Mouse (Mus musculus): ENCODE data around the gene Nell2. TPM values are rescaled to one million over a fixed set of nuclear protein-coding genes. Genes with fewer than 3 reads are reported as not detected.
A peak's percentile ranks its signal among the peaks of the same experiment; 100 is the strongest.

The Nell2 gene
- polyA plus RNA-seq, 1 experiment from 2014 or later = 67.0 TPM

- no peak for ATAC-seq (replicated peaks; ENCODE audit: low FRiP score)
- H3K4me1 ChIP-seq (replicated peaks; ENCODE audit: control insufficient read depth, insufficient read depth, low read length) = no peaks in the 10 kb centered on the region
- H3K9me3 ChIP-seq (ENCODE audit: control insufficient read depth, low read length) = no peaks in the 10 kb centered on the region
- H3K9ac ChIP-seq (ENCODE audit: low read length) = no peak overlapping the region
- H3K4me2 ChIP-seq (ENCODE audit: low read depth, low read length, severe bottlenecking) = no peak overlapping the region
- H3K27me3 ChIP-seq (ENCODE audit: control insufficient read depth, insufficient read depth, low read length) = no peaks in the 10 kb centered on the region
- no peak overlapping the region for H3K27ac ChIP-seq (ENCODE audit: low read depth, low read length)
- H3K36me3 ChIP-seq (ENCODE audit: control insufficient read depth, insufficient read depth, low read length) = no peaks in the 10 kb centered on the region
- no peak for DNase-seq (ENCODE audit: low spot score)
- 84% methylated on average over 11 of the region's 11 CpGs for WGBS
- H3K4me3 ChIP-seq (ENCODE audit: low read depth, low read length) = no peak overlapping the region
Observed at GRCm38 (mm10) chr15:95444586-95444985, 83.8 kb downstream of the Nell2 start.

GRCm38 (mm10) chr15:95437740-95438139, 90.6 kb downstream of the Nell2 start:
- no peak overlapping the region for H3K4me3 ChIP-seq (ENCODE audit: low read depth, low read length)

GRCm38 (mm10) chr15:95436261-95436660, 92.1 kb downstream of the Nell2 start:
- 94% methylated on average over 1 of the region's 1 CpGs for WGBS
- H3K27ac ChIP-seq (ENCODE audit: low read depth, low read length) = no peak overlapping the region
- H3K9me3 ChIP-seq (ENCODE audit: control insufficient read depth, low read length) = no peaks in the 10 kb centered on the region
- H3K36me3 ChIP-seq (ENCODE audit: control insufficient read depth, insufficient read depth, low read length) = no peaks in the 10 kb centered on the region
- no peak overlapping the region for H3K4me2 ChIP-seq (ENCODE audit: low read depth, low read length, severe bottlenecking)
- H3K4me1 ChIP-seq (replicated peaks; ENCODE audit: control insufficient read depth, insufficient read depth, low read length) = no peaks in the 10 kb centered on the region
- ATAC-seq (replicated peaks; ENCODE audit: low FRiP score) (no peak), DNase-seq (ENCODE audit: low spot score) (no peak)
- no peak overlapping the region for H3K9ac ChIP-seq (ENCODE audit: low read length)
- H3K27me3 ChIP-seq (ENCODE audit: control insufficient read depth, insufficient read depth, low read length) = no peaks in the 10 kb centered on the region
- H3K4me3 ChIP-seq (ENCODE audit: low read depth, low read length) = no peak overlapping the region

More at GRCm38 (mm10) chr15:95437740-95438139, 90.6 kb downstream of the Nell2 start:
- no peaks in the 10 kb centered on the region for H3K36me3 ChIP-seq (ENCODE audit: control insufficient read depth, insufficient read depth, low read length)
- 98% methylated on average over 4 of the region's 4 CpGs for WGBS
- ATAC-seq (replicated peaks; ENCODE audit: low FRiP score) (no peak), DNase-seq (ENCODE audit: low spot score) (no peak)
- no peak overlapping the region for H3K27ac ChIP-seq (ENCODE audit: low read depth, low read length)
- no peak overlapping the region for H3K9ac ChIP-seq (ENCODE audit: low read length)
- no peaks in the 10 kb centered on the region for H3K9me3 ChIP-seq (ENCODE audit: control insufficient read depth, low read length)
- no peaks in the 10 kb centered on the region for H3K4me1 ChIP-seq (replicated peaks; ENCODE audit: control insufficient read depth, insufficient read depth, low read length)
- no peaks in the 10 kb centered on the region for H3K27me3 ChIP-seq (ENCODE audit: control insufficient read depth, insufficient read depth, low read length)
- H3K4me2 ChIP-seq (ENCODE audit: low read depth, low read length, severe bottlenecking) = no peak overlapping the region

GRCm38 (mm10) chr15:95431156-95431799, 97.1 kb downstream of the Nell2 start:
- H3K4me3 ChIP-seq (ENCODE audit: low read depth, low read length) = no peak overlapping the region
- H3K4me2 ChIP-seq (ENCODE audit: low read depth, low read length, severe bottlenecking) = no peak overlapping the region
- peaks cover 8% of the 10 kb centered on the region; the same call in 1 of the 2 replicates for H3K4me1 ChIP-seq (replicated peaks; ENCODE audit: control insufficient read depth, insufficient read depth, low read length)
- H3K27ac ChIP-seq (ENCODE audit: low read depth, low read length) = no peak overlapping the region
- no peaks in the 10 kb centered on the region for H3K36me3 ChIP-seq (ENCODE audit: control insufficient read depth, insufficient read depth, low read length)
- H3K9me3 ChIP-seq (ENCODE audit: control insufficient read depth, low read length) = no peaks in the 10 kb centered on the region
- WGBS = 71% methylated on average over 13 of the region's 13 CpGs
- H3K27me3 ChIP-seq (ENCODE audit: control insufficient read depth, insufficient read depth, low read length) = no peaks in the 10 kb centered on the region
- DNase-seq (ENCODE audit: low spot score) = no peak
- no peak overlapping the region for H3K9ac ChIP-seq (ENCODE audit: low read length)
- ATAC-seq (replicated peaks; ENCODE audit: low FRiP score) = peak; percentile 43; the same call in 1 of the 2 replicates

GRCm38 (mm10) chr15:95430000-95430399, 98.4 kb downstream of the Nell2 start:
- H3K9me3 ChIP-seq (ENCODE audit: control insufficient read depth, low read length) = no peaks in the 10 kb centered on the region
- H3K4me1 ChIP-seq (replicated peaks; ENCODE audit: control insufficient read depth, insufficient read depth, low read length) = peaks cover 8% of the 10 kb centered on the region; the same call in 1 of the 2 replicates
- H3K27me3 ChIP-seq (ENCODE audit: control insufficient read depth, insufficient read depth, low read length) = no peaks in the 10 kb centered on the region
- H3K27ac ChIP-seq (ENCODE audit: low read depth, low read length) = no peak overlapping the region
- 96% methylated on average over 8 of the region's 8 CpGs for WGBS
- no peak overlapping the region for H3K4me3 ChIP-seq (ENCODE audit: low read depth, low read length)
- H3K9ac ChIP-seq (ENCODE audit: low read length) = no peak overlapping the region
- DNase-seq (ENCODE audit: low spot score) (no peak), ATAC-seq (replicated peaks; ENCODE audit: low FRiP score) (no peak)
- no peaks in the 10 kb centered on the region for H3K36me3 ChIP-seq (ENCODE audit: control insufficient read depth, insufficient read depth, low read length)
- no peak overlapping the region for H3K4me2 ChIP-seq (ENCODE audit: low read depth, low read length, severe bottlenecking)

GRCm38 (mm10) chr15:95428003-95428663, 100.2 kb downstream of the Nell2 start:
- Histone ChIP-seq H3K27me3 (ENCODE audit: control insufficient read depth, insufficient read depth, low read length) (no peaks in the 10 kb centered on the region), H3K4me3 (ENCODE audit: low read depth, low read length) (no peak overlapping the region), H3K4me1 (replicated peaks; ENCODE audit: control insufficient read depth, insufficient read depth, low read length) (peaks cover 11% of the 10 kb centered on the region; the same call in 1 of the 2 replicates), H3K4me2 (ENCODE audit: low read depth, low read length, severe bottlenecking) (peak overlapping the region; percentile 8; the same call in 1 of the 2 replicates), H3K9me3 (ENCODE audit: control insufficient read depth, low read length) (no peaks in the 10 kb centered on the region), H3K9ac (ENCODE audit: low read length) (no peak overlapping the region), H3K27ac (ENCODE audit: low read depth, low read length) (peak overlapping the region; percentile 64), H3K36me3 (ENCODE audit: control insufficient read depth, insufficient read depth, low read length) (no peaks in the 10 kb centered on the region)
- DNase-seq (ENCODE audit: low spot score) (peak; percentile 57), ATAC-seq (replicated peaks; ENCODE audit: low FRiP score) (peak; percentile 67)
- 32% methylated on average over 7 of the region's 7 CpGs for WGBS

- Histone ChIP-seq H3K36me3 (ENCODE audit: control insufficient read depth, insufficient read depth, low read length) (no peaks in the 10 kb centered on the region), H3K4me2 (ENCODE audit: low read depth, low read length, severe bottlenecking) (no peak overlapping the region), H3K9me3 (ENCODE audit: control insufficient read depth, low read length) (no peaks in the 10 kb centered on the region), H3K4me3 (ENCODE audit: low read depth, low read length) (no peak overlapping the region), H3K27ac (ENCODE audit: low read depth, low read length) (no peak overlapping the region), H3K9ac (ENCODE audit: low read length) (no peak overlapping the region), H3K4me1 (replicated peaks; ENCODE audit: control insufficient read depth, insufficient read depth, low read length) (peaks cover 12% of the 10 kb centered on the region; the same call in 1 of the 2 replicates), H3K27me3 (ENCODE audit: control insufficient read depth, insufficient read depth, low read length) (no peaks in the 10 kb centered on the region)
- no peak for DNase-seq (ENCODE audit: low spot score)
- ATAC-seq (replicated peaks; ENCODE audit: low FRiP score) = no peak
- 91% methylated on average over 7 of the region's 7 CpGs for WGBS
Observed at GRCm38 (mm10) chr15:95425085-95425484, 103.3 kb downstream of the Nell2 start.

GRCm38 (mm10) chr15:95422226-95422950, 106.0 kb downstream of the Nell2 start:
- no peak overlapping the region for H3K9ac ChIP-seq (ENCODE audit: low read length)
- DNase-seq (ENCODE audit: low spot score) (no peak), ATAC-seq (replicated peaks; ENCODE audit: low FRiP score) (peak; percentile 55)
- H3K4me1 ChIP-seq (replicated peaks; ENCODE audit: control insufficient read depth, insufficient read depth, low read length) = peaks cover 6% of the 10 kb centered on the region; the same call in 1 of the 2 replicates
- H3K27ac ChIP-seq (ENCODE audit: low read depth, low read length) = no peak overlapping the region
- H3K9me3 ChIP-seq (ENCODE audit: control insufficient read depth, low read length) = no peaks in the 10 kb centered on the region
- WGBS = 36% methylated on average over 15 of the region's 15 CpGs
- H3K4me3 ChIP-seq (ENCODE audit: low read depth, low read length) = no peak overlapping the region
- no peaks in the 10 kb centered on the region for H3K27me3 ChIP-seq (ENCODE audit: control insufficient read depth, insufficient read depth, low read length)
- no peaks in the 10 kb centered on the region for H3K36me3 ChIP-seq (ENCODE audit: control insufficient read depth, insufficient read depth, low read length)
- no peak overlapping the region for H3K4me2 ChIP-seq (ENCODE audit: low read depth, low read length, severe bottlenecking)

Measured in forebrain, embryonic 11.5 days (tissue).